Mouse (Mus musculus) forebrain, embryonic 10.5 days (tissue): ENCODE measurements around the gene Serpina3a. TPM values are rescaled to one million over a fixed set of nuclear protein-coding genes. Genes with fewer than 3 reads are reported as not detected.

Experiments
- DNase-seq: peaks from one replicate; pipeline ENCODE4 v3.0.0-alpha.2; 2017; ENCODE audit warnings: low spot score; ENCODE audit errors: extremely low spot score
- H3K27ac ChIP-seq: fragments of 300-500 bp; sonication (generic); 2 replicates; pipeline ENCODE4 v1.5.1; 2016; ENCODE audit warnings: mild to moderate bottlenecking
- H3K27me3 ChIP-seq: fragments of 300-500 bp; sonication (generic); 2 replicates; pipeline ENCODE4 v1.6.1; 2016; ENCODE audit warnings: mild to moderate bottlenecking; ENCODE audit not compliant: poor library complexity, severe bottlenecking
- H3K36me3 ChIP-seq: fragments of 300-500 bp; sonication (generic); replicated peaks from 2 replicates; pipeline ENCODE4 v1.6.1; 2016; ENCODE audit warnings: mild to moderate bottlenecking, moderate library complexity
- H3K4me1 ChIP-seq: fragments of 300-500 bp; sonication (generic); 2 replicates; pipeline ENCODE4 v1.6.1; 2016
- H3K4me3 ChIP-seq: fragments of 300-500 bp; sonication (generic); 2 replicates; pipeline ENCODE4 v1.5.1; 2016; ENCODE audit warnings: mild to moderate bottlenecking, moderate library complexity
- H3K9me3 ChIP-seq: fragments of 300-500 bp; sonication (generic); 2 replicates; pipeline ENCODE4 v1.6.1; 2016; ENCODE audit warnings: mild to moderate bottlenecking, moderate library complexity
- WGBS: fragments of 180-500 bp; shearing (Covaris S2); methylation state at CpG from one replicate; pipeline ENCODE4 v1.1.7; 2016; 5-methylcytosine and 5-hydroxymethylcytosine counted together
- polyA plus RNA-seq: library from polyadenylated mRNA; unstranded; fragments of >200 nt; fragmentation: Nextera tagmentation; extraction: Ambion mirVana; gene quantifications from 2 replicates; pipeline ENCODE4 v1.2.1, GENCODE M21; 2016

Serpina3a gene
- polyA plus RNA-seq, 1 experiment from 2014 or later: not detected

GRCm38 (mm10) chr12:104153041-104153645 lies 40.6 kb downstream of the Serpina3a start:
- Histone ChIP-seq H3K4me3 (no peak overlapping the region), H3K27ac (no peak overlapping the region), H3K36me3 (no peaks in the 10 kb centered on the region), H3K27me3 (no peaks in the 10 kb centered on the region), H3K4me1 (no peaks in the 10 kb centered on the region), H3K9me3 (no peaks in the 10 kb centered on the region; the same call in 1 of the 2 replicates)
- peak; percentile 3 for DNase-seq
- WGBS: 81% methylated on average over 3 of the region's 3 CpGs

- Histone ChIP-seq H3K27ac (no peak within 1 kb of the TSS), H3K4me3 (no peak within 1 kb of the TSS), H3K9me3 (no peaks in the 10 kb centered on the region; the same call in 1 of the 2 replicates), H3K36me3 (no peaks in the 10 kb centered on the region), H3K4me1 (no peaks in the 10 kb centered on the region), H3K27me3 (no peaks in the 10 kb centered on the region)
- 94% methylated on average over 2 of the region's 2 CpGs for WGBS
- DNase-seq: peak; percentile 8
These were observed 41.1 kb downstream of the Serpina3a start, which contains the start of gene Serpina3c for GRCm38 (mm10) chr12:104153656-104154055. Gene Serpina3c, minus strand, starts transcription at chr12:104153870.

Other genes with a start within 250 kb of the Serpina3a start
- gene Serpina1a, start 249.2 kb upstream of the Serpina3a start, polyA plus RNA-seq: not detected in 2 replicates
- not detected in 2 replicates for gene Serpina1c, start 207.8 kb upstream of the Serpina3a start, polyA plus RNA-seq
- not detected in 2 replicates for gene Serpina1e, start 153.7 kb upstream of the Serpina3a start, polyA plus RNA-seq
- gene Serpina11, start 122.8 kb upstream of the Serpina3a start, polyA plus RNA-seq: not detected in 2 replicates
- not detected in 2 replicates for gene Serpina9, start 99.0 kb upstream of the Serpina3a start, polyA plus RNA-seq
- gene Serpina12, start 68.3 kb upstream of the Serpina3a start, polyA plus RNA-seq: not detected in 2 replicates
- gene Serpina5, start 11.6 kb upstream of the Serpina3a start, polyA plus RNA-seq: not detected in 2 replicates
- gene Serpina3b, start 15.3 kb downstream of the Serpina3a start, polyA plus RNA-seq: not detected in 2 replicates
- not detected in 2 replicates for gene Serpina3c, start 41.1 kb downstream of the Serpina3a start, polyA plus RNA-seq
- gene Serpina3f, start 101.8 kb downstream of the Serpina3a start, polyA plus RNA-seq: 0.11 and 0.32 TPM in 2 replicates
- 0.11 TPM in 1 of 2 replicates, not detected in the other for gene Serpina3g, start 123.5 kb downstream of the Serpina3a start, polyA plus RNA-seq
- not detected in 2 replicates for gene Serpina3i, start 150.4 kb downstream of the Serpina3a start, polyA plus RNA-seq
- not detected in 2 replicates for gene Serpina3j, start 201.8 kb downstream of the Serpina3a start, polyA plus RNA-seq
- gene Serpina3k, start 225.8 kb downstream of the Serpina3a start, polyA plus RNA-seq: not detected in 2 replicates
- gene Serpina3m, start 225.8 kb downstream of the Serpina3a start, polyA plus RNA-seq: not detected in 2 replicates